Mouse (Mus musculus) cerebellum, postnatal 25 days (tissue): ENCODE data around the gene 1190007I07Rik.
"Not testable (repeated sequence)": the region's sequence is repeated elsewhere in the genome, so short reads cannot be mapped to it uniquely, and the experiment has no call there.

Source experiments
- DNase-seq, 2 experiments: peaks; one replicate each; pipeline ENCODE4 v3.0.0; 2021; ENCODE audit warnings: mixed read lengths in 2 of 2

Gene 1190007I07Rik

DNA sequence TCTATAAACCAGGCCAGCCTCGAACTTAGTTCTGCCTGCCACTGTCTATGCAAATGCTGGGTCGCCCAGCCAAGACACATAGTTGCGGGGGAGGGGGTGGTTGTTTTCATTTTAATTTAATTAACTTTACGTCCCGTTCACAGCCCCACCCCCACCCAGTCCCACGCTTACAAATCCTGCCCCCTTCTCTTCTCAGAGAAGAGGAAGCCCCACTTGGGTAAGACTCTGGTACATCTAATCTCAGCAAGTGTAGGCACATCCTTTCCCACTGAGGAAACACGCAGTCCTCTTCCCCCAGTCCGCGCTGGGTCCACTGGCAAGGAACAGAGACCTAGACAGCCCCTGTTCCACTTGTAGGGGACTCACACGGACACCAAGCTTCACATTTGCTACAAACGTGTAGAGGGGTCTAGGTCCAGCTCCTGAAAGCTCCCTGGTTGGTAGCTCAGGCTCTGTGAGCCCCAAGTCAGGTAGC is 6.1 kb upstream of the 1190007I07Rik start:
- no peak for DNase-seq

DNA sequence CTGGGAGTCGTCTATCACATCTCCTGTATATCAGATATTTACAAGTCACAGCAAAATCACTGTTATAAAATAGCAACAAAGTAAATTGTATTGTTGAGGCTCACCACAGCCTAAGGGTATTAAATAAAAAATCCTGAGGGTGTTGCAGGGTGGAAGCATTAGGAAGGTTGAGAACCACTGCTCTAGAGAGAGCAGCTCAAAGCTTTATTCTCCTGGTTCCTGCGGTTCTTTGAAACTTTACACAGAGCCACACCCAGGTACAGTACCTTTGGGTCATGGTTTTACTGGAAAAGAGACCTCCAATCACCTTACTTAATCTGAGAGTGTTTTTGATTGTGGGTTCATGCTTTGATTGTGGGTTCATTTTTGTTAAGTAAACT is 515 bp upstream of the 1190007I07Rik start:
- DNase-seq = not testable (repeated sequence)

DNA sequence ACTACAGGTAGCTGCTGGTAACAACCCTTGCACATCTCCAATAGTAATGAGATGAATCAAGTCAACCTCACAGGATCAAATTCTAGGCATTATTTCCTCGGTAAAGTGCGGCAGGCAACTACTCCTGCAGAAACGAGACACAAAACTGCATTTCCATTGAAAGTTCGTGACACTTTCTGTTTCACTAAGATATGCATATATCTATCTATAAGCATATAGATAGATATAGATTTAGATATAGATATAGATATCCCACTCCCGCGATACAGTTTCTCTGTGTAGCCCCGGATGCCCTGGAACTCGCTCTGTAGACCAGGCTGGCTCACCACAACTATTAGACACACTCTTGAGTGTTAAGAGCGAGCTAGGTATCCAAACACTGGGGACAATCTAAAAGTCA is 793 bp downstream of the 1190007I07Rik start:
- DNase-seq = no peak

DNA sequence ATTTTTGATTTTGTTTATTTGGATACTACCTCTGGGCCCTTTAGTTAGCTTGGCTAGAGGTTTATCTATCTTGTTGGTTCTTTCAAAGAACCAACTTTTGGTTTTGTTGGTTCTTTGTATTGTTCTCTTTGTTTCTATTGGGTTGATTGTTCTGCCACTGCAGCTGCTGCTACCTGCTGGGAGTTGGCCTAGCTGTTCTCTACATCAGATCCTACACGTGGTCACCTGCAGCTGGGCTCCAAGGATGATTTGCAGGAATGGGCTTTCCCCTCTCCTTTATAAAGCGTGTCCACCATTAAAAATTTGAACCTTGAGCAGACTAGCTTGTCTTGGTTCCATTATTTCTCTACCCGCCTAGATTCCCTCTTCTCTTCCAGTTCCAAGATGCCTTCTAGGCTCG is 28.6 kb downstream of the 1190007I07Rik start:
- DNase-seq = not testable (repeated sequence)

DNA sequence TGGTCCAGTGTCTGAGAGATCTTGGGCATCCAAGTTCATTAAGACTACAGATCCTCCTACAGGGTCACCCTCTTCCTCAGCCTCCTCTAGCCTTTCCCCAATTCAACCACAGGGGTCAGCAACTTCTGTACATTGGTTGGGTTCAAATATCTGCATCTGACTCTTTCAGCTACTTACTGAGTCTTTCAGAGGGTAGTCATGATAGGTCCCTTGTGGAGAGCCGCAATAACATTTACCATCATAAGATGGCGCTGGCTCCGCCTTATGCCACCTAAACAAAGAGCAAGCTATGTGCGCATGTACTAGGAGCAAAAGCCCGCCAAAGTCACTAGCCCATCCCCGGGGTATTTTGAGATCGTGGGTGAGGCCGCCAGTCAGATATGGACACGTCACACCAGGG is 33.4 kb downstream of the 1190007I07Rik start:
- not testable (repeated sequence) for DNase-seq

DNA sequence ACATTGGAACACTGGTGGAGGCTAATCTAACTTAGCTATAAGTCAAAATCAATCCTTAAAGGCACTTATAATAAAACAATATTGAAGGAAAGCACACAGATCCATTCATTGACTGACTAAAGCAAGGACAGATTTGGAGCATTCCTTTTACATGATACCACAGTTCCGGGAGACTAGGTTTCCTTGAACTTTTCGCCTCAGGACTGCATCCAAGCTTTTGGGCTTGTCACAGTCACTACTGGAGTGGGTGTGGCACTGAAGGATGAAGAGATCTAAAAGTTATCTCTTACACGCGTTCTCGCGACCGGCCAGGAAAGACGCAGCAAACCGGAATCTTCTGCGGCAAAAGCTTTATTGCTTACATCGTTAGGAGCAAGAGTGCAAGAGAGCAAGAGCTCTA is 51.9 kb downstream of the 1190007I07Rik start:
- not testable (repeated sequence) for DNase-seq
